Mouse (Mus musculus): ENCODE measurements at regions not wholly inside any gene's neighbourhood (a gene's known extent, or its start where the extent isn't known, plus 50 kb on each side); places are given as distances from the start of the nearest gene placed in this dataset.

DNA sequence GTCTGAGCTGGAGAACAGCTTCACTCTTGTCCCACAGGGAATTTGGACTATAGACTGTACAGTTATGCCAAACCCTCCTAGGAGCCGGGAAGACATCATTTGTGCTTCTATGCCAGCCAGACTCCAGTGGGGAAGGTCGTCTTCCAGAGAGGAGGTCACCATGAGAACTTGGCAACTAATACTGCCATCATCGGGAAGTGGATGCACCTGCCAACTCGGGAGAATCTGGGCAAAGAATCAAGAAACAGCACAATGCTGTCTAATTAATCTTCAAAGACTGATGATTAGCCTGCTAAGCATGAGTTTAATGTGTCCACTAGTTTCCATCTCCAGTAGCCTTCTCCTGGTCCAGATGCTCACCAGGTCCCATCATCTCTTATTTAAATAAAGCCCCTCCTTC, 374.8 kb downstream of the Gm9195 start:
- 33% methylated on average over 4 of the region's 4 CpGs for WGBS
- Histone ChIP-seq H3K27ac (ENCODE audit: insufficient read depth, low read depth, low read length) (no peak overlapping the region), H3K36me3 (ENCODE audit: control insufficient read depth, insufficient read depth, low read length) (no peaks in the 10 kb centered on the region), H3K27me3 (replicated peaks; ENCODE audit: control insufficient read depth, insufficient read depth, low read length) (no peaks in the 10 kb centered on the region), H3K4me1 (ENCODE audit: control insufficient read depth, insufficient read depth, low read length) (no peaks in the 10 kb centered on the region), H3K4me3 (ENCODE audit: insufficient read depth, low read depth, low read length) (no peak overlapping the region)
- no peak for TF ChIP-seq POLR2A (IDR thresholded peaks at IDR 0.05; ENCODE audit: low read depth, low read length)
- DNase-seq: peak; percentile 41

- no peak overlapping the region for H3K27ac ChIP-seq (ENCODE audit: insufficient read depth, low read depth, low read length)
- no peaks in the 10 kb centered on the region for H3K4me1 ChIP-seq (ENCODE audit: control insufficient read depth, insufficient read depth, low read length)
- H3K4me3 ChIP-seq (ENCODE audit: insufficient read depth, low read depth, low read length): no peak overlapping the region
- H3K27me3 ChIP-seq (replicated peaks; ENCODE audit: control insufficient read depth, insufficient read depth, low read length): no peaks in the 10 kb centered on the region
- 73% methylated on average over 8 of the region's 8 CpGs for WGBS
- H3K36me3 ChIP-seq (ENCODE audit: control insufficient read depth, insufficient read depth, low read length): no peaks in the 10 kb centered on the region
- no peak for DNase-seq
- TF ChIP-seq CTCF (conservative IDR thresholded peaks at IDR 0.05; ENCODE audit: insufficient read depth, insufficient read length, low read depth, low read length) (no peak), POLR2A (IDR thresholded peaks at IDR 0.05; ENCODE audit: low read depth, low read length) (no peak)
These were observed 378.2 kb downstream of the Gm9195 start for GRCm38 (mm10) chr14:72113377-72113993.

DNA sequence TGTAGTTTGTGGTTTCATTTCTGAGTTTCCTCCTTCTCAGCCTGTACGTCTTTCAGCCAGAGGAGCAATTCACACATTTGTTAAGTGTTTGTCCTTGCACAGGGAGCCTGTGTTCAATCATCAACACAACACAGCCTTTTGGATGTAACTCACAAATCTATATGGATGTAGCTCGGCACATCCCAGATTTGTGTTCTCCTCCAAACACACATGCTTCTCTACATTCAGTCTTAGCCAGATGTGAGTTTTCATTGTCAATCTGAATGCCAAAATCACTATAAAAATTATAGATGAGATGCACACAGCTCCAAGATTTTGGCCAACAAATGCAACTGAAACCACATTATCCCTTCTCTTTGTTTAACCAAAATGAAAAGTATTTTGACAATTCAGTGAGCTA, 380.9 kb downstream of the Gm9195 start:
- Histone ChIP-seq H3K27me3 (replicated peaks; ENCODE audit: control insufficient read depth, insufficient read depth, low read length) (no peaks in the 10 kb centered on the region), H3K36me3 (ENCODE audit: control insufficient read depth, insufficient read depth, low read length) (no peaks in the 10 kb centered on the region), H3K4me1 (ENCODE audit: control insufficient read depth, insufficient read depth, low read length) (no peaks in the 10 kb centered on the region), H3K4me3 (ENCODE audit: insufficient read depth, low read depth, low read length) (no peak overlapping the region), H3K27ac (ENCODE audit: insufficient read depth, low read depth, low read length) (no peak overlapping the region)
- DNase-seq: no peak
- 61% methylated on average over 2 of the region's 2 CpGs for WGBS
- no peak for TF ChIP-seq CTCF (conservative IDR thresholded peaks at IDR 0.05; ENCODE audit: insufficient read depth, insufficient read length, low read depth, low read length)

DNA sequence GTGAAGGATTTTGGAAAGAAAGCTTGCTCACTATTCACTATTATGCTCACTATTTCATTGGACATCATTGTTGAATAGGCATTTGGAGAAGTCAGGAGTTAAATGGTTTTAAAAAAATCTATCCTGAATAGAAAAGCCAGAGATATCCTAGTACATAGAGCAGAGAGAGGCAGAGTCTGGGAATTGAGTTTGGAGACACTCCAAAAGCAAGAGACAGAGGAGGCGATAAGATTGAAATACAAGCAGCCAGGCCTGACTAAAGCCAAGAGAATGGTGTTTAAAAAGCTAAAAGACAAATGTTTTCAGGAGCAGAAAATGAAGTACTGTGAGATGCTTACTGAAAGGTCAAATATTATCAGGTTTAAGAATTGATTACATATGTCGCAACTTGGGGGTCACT, 400.1 kb downstream of the Gm9195 start:
- Histone ChIP-seq H3K4me1 (ENCODE audit: control insufficient read depth, insufficient read depth, low read length) (no peaks in the 10 kb centered on the region), H3K36me3 (ENCODE audit: control insufficient read depth, insufficient read depth, low read length) (no peaks in the 10 kb centered on the region), H3K27ac (ENCODE audit: insufficient read depth, low read depth, low read length) (no peak overlapping the region), H3K27me3 (replicated peaks; ENCODE audit: control insufficient read depth, insufficient read depth, low read length) (no peaks in the 10 kb centered on the region), H3K4me3 (ENCODE audit: insufficient read depth, low read depth, low read length) (no peak overlapping the region)
- TF ChIP-seq POLR2A (IDR thresholded peaks at IDR 0.05; ENCODE audit: low read depth, low read length) (no peak), CTCF (conservative IDR thresholded peaks at IDR 0.05; ENCODE audit: insufficient read depth, insufficient read length, low read depth, low read length) (no peak)
- WGBS: 84% methylated on average over 2 of the region's 2 CpGs
- DNase-seq: no peak

- Histone ChIP-seq H3K27me3 (replicated peaks; ENCODE audit: control insufficient read depth, insufficient read depth, low read length) (no peaks in the 10 kb centered on the region), H3K36me3 (ENCODE audit: control insufficient read depth, insufficient read depth, low read length) (no peaks in the 10 kb centered on the region), H3K27ac (ENCODE audit: insufficient read depth, low read depth, low read length) (no peak overlapping the region), H3K4me1 (ENCODE audit: control insufficient read depth, insufficient read depth, low read length) (no peaks in the 10 kb centered on the region), H3K4me3 (ENCODE audit: insufficient read depth, low read depth, low read length) (no peak overlapping the region)
- no peak for DNase-seq
- 27% methylated on average over 3 of the region's 3 CpGs for WGBS
- no peak for TF ChIP-seq POLR2A (IDR thresholded peaks at IDR 0.05; ENCODE audit: low read depth, low read length)
- TF ChIP-seq CTCF (conservative IDR thresholded peaks at IDR 0.05; ENCODE audit: insufficient read depth, insufficient read length, low read depth, low read length): no peak
These were observed 410.2 kb downstream of the Gm9195 start for GRCm38 (mm10) chr14:72081473-72081872.

DNA sequence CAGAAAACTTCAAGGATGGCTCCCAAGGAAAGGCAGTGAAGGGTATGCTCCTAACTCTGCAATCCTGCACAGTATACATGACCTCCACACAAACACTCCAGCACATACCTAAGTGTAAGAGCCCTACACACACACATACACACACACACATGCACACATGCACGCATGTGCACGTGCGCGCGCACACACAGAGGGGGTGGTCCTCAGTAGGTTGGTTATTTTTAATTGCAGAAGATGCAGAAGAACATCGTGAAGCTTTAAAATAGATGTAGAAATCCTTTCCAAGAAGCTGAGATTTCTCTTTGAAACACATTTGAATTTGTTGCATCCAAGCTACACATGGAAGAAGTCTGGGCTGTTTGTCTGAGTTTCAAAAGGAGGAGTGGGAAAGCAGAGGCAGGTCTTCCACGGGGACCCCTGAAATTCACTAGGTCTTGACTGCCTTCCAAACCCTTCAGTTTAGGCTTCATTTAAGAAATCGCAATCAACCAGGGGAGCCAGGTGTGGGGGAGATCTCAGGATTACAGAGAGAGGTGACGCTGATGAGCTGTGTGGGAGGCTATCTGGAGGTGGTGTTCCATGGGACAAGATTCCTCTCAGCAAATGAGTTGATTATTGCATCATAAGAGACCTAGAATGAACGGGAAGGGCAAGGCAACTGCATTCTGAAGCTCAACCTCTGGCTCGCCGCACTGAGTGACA, 427.4 kb downstream of the Gm9195 start:
- 78% methylated on average over 12 of the region's 12 CpGs for WGBS
- no peak overlapping the region for H3K27ac ChIP-seq (ENCODE audit: insufficient read depth, low read depth, low read length)
- DNase-seq: no peak
- no peaks in the 10 kb centered on the region for H3K27me3 ChIP-seq (replicated peaks; ENCODE audit: control insufficient read depth, insufficient read depth, low read length)
- no peaks in the 10 kb centered on the region for H3K4me1 ChIP-seq (ENCODE audit: control insufficient read depth, insufficient read depth, low read length)
- no peak overlapping the region for H3K4me3 ChIP-seq (ENCODE audit: insufficient read depth, low read depth, low read length)
- no peaks in the 10 kb centered on the region for H3K36me3 ChIP-seq (ENCODE audit: control insufficient read depth, insufficient read depth, low read length)
- no peak for TF ChIP-seq POLR2A (IDR thresholded peaks at IDR 0.05; ENCODE audit: low read depth, low read length)
- TF ChIP-seq CTCF (conservative IDR thresholded peaks at IDR 0.05; ENCODE audit: insufficient read depth, insufficient read length, low read depth, low read length): no peak

GRCm38 (mm10) chr14:72042881-72043236, 448.8 kb downstream of the Gm9195 start:
- H3K27me3 ChIP-seq (replicated peaks; ENCODE audit: control insufficient read depth, insufficient read depth, low read length): no peaks in the 10 kb centered on the region
- no peak overlapping the region for H3K4me3 ChIP-seq (ENCODE audit: insufficient read depth, low read depth, low read length)
- H3K27ac ChIP-seq (ENCODE audit: insufficient read depth, low read depth, low read length): no peak overlapping the region
- no peaks in the 10 kb centered on the region for H3K4me1 ChIP-seq (ENCODE audit: control insufficient read depth, insufficient read depth, low read length)
- 45% methylated on average over 2 of the region's 2 CpGs for whole genome bisulfite sequencing
- DNase-seq: no peak
- H3K36me3 ChIP-seq (ENCODE audit: control insufficient read depth, insufficient read depth, low read length): no peaks in the 10 kb centered on the region
- TF ChIP-seq CTCF (conservative IDR thresholded peaks at IDR 0.05; ENCODE audit: insufficient read depth, insufficient read length, low read depth, low read length): no peak
- no peak for TF ChIP-seq POLR2A (IDR thresholded peaks at IDR 0.05; ENCODE audit: low read depth, low read length)
